Mouse (Mus musculus): ENCODE measurements around the gene Cd164l2. TPM values are rescaled to one million over a fixed set of nuclear protein-coding genes. Genes with fewer than 3 reads are reported as not detected.

Gene Cd164l2
- polyA plus RNA-seq, 1 experiment, result 0.22 TPM

GRCm38 (mm10) chr4:133200343-133200742 lies 11.6 kb upstream of the Cd164l2 start:
- Histone ChIP-seq H3K36me3 (ENCODE audit: control insufficient read depth, insufficient read depth) (peaks cover 7% of the 10 kb centered on the region), H3K27me3 (ENCODE audit: control insufficient read depth, insufficient read depth, insufficient read length) (no peaks in the 10 kb centered on the region), H3K4me3 (no peak overlapping the region), H3K4me2 (ENCODE audit: low read depth) (no peak overlapping the region), H3K79me2 (ENCODE audit: control insufficient read depth, insufficient read depth) (no peaks in the 10 kb centered on the region), H3ac (ENCODE audit: control insufficient read depth, insufficient read length) (no peak overlapping the region)
- TF ChIP-seq MAX (IDR thresholded peaks at IDR 0.05; ENCODE audit: low read depth) (no peak), MYOG (IDR thresholded peaks at IDR 0.05; ENCODE audit: control insufficient read depth in 1 of 3, insufficient read depth in 1 of 3, insufficient read length in 2 of 3, low read depth in 2 of 3) (no peak), POLR2AphosphoS2 (IDR thresholded peaks at IDR 0.05; ENCODE audit: insufficient read length, low read depth) (no peak), REST (IDR thresholded peaks at IDR 0.05; ENCODE audit: insufficient read depth, insufficient read length) (no peak), E2F4 (IDR thresholded peaks at IDR 0.05; ENCODE audit: insufficient read depth) (no peak), POLR2A (IDR thresholded peaks at IDR 0.05; ENCODE audit: insufficient read length, low read depth) (no peak), TCF12 (IDR thresholded peaks at IDR 0.05; ENCODE audit: insufficient read depth, poor library complexity, severe bottlenecking) (no peak), SRF (IDR thresholded peaks at IDR 0.05; ENCODE audit: control insufficient read depth, insufficient read length, low read depth) (no peak), USF1 (IDR thresholded peaks at IDR 0.05; ENCODE audit: low read depth) (no peak)

- TF ChIP-seq CEBPB (IDR thresholded peaks at IDR 0.05; ENCODE audit: insufficient read depth, poor library complexity, severe bottlenecking) (no peak), MYOG (IDR thresholded peaks at IDR 0.05; ENCODE audit: control insufficient read depth in 1 of 3, insufficient read depth in 1 of 3, insufficient read length in 2 of 3, low read depth in 2 of 3) (peak in 1 of 3 experiments; percentile 25), MYOD1 (IDR thresholded peaks at IDR 0.05; ENCODE audit: control insufficient read depth in 1 of 3, insufficient read length in 2 of 3, low read depth in 2 of 3) (peak in 1 of 3 experiments; percentile 12), POLR2AphosphoS2 (IDR thresholded peaks at IDR 0.05; ENCODE audit: insufficient read length, low read depth) (peak; percentile 87), POLR2A (IDR thresholded peaks at IDR 0.05; ENCODE audit: insufficient read length, low read depth) (peak; percentile 35), TCF3 (IDR thresholded peaks at IDR 0.05; ENCODE audit: insufficient read length, low read depth) (no peak), MAX (IDR thresholded peaks at IDR 0.05; ENCODE audit: low read depth) (no peak), E2F4 (IDR thresholded peaks at IDR 0.05; ENCODE audit: insufficient read depth) (no peak), USF1 (IDR thresholded peaks at IDR 0.05; ENCODE audit: low read depth) (no peak), REST (IDR thresholded peaks at IDR 0.05; ENCODE audit: insufficient read depth, insufficient read length) (no peak), SRF (IDR thresholded peaks at IDR 0.05; ENCODE audit: control insufficient read depth, insufficient read length, low read depth) (no peak), TCF12 (IDR thresholded peaks at IDR 0.05; ENCODE audit: insufficient read depth, poor library complexity, severe bottlenecking) (no peak)
- no peak overlapping the region for H3K4me2 ChIP-seq (ENCODE audit: low read depth)
- no peaks in the 10 kb centered on the region for H3K27me3 ChIP-seq (ENCODE audit: control insufficient read depth, insufficient read depth, insufficient read length)
- H3K79me2 ChIP-seq (ENCODE audit: control insufficient read depth, insufficient read depth), result no peaks in the 10 kb centered on the region
- H3K36me3 ChIP-seq (ENCODE audit: control insufficient read depth, insufficient read depth), result peaks cover 7% of the 10 kb centered on the region
- no peak overlapping the region for H3K4me3 ChIP-seq
- H3ac ChIP-seq (ENCODE audit: control insufficient read depth, insufficient read length), result no peak overlapping the region
Measured at GRCm38 (mm10) chr4:133201006-133201771, 10.7 kb upstream of the Cd164l2 start.

DNA sequence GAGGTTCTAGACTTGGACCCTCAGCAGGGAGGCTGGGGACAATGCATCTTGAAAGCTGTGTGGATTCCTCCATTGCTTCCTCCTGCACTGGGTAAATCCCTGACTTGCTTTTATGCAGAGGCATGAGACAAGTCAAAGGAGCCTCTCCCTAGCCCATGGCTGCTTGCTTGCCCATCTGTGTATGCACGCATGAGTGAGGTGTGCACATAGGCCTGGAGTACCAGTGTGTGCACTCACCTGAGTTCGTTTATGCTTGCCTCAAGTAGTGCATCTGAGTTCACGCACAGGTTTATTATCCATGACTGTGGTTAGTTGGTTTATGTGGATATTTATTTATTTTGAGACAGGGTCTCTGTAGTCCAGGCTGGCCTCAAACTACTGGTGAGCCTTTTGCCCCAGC lies 9.7 kb upstream of the Cd164l2 start:
- Histone ChIP-seq H3K79me2 (ENCODE audit: control insufficient read depth, insufficient read depth) (no peaks in the 10 kb centered on the region), H3K4me2 (ENCODE audit: low read depth) (no peak overlapping the region), H3K4me3 (no peak overlapping the region), H3ac (ENCODE audit: control insufficient read depth, insufficient read length) (no peak overlapping the region), H3K36me3 (ENCODE audit: control insufficient read depth, insufficient read depth) (peaks cover 3% of the 10 kb centered on the region), H3K27me3 (ENCODE audit: control insufficient read depth, insufficient read depth, insufficient read length) (no peaks in the 10 kb centered on the region)
- no peak for TF ChIP-seq CEBPB (IDR thresholded peaks at IDR 0.05; ENCODE audit: insufficient read depth, poor library complexity, severe bottlenecking)
- no peak for TF ChIP-seq TCF3 (IDR thresholded peaks at IDR 0.05; ENCODE audit: insufficient read length, low read depth)
- TF ChIP-seq MAX (IDR thresholded peaks at IDR 0.05; ENCODE audit: low read depth), result no peak
- peak; percentile 25 for TF ChIP-seq POLR2A (IDR thresholded peaks at IDR 0.05; ENCODE audit: insufficient read length, low read depth)
- TF ChIP-seq POLR2AphosphoS2 (IDR thresholded peaks at IDR 0.05; ENCODE audit: insufficient read length, low read depth), result peak; percentile 91
- TF ChIP-seq MYOG (IDR thresholded peaks at IDR 0.05; ENCODE audit: control insufficient read depth in 1 of 3, insufficient read depth in 1 of 3, insufficient read length in 2 of 3, low read depth in 2 of 3), result no peak
- TF ChIP-seq MYOD1 (IDR thresholded peaks at IDR 0.05; ENCODE audit: control insufficient read depth in 1 of 3, insufficient read length in 2 of 3, low read depth in 2 of 3), result no peak
- no peak for TF ChIP-seq REST (IDR thresholded peaks at IDR 0.05; ENCODE audit: insufficient read depth, insufficient read length)
- TF ChIP-seq USF1 (IDR thresholded peaks at IDR 0.05; ENCODE audit: low read depth), result no peak
- TF ChIP-seq TCF12 (IDR thresholded peaks at IDR 0.05; ENCODE audit: insufficient read depth, poor library complexity, severe bottlenecking), result no peak
- TF ChIP-seq E2F4 (IDR thresholded peaks at IDR 0.05; ENCODE audit: insufficient read depth), result no peak
- TF ChIP-seq SRF (IDR thresholded peaks at IDR 0.05; ENCODE audit: control insufficient read depth, insufficient read length, low read depth), result no peak

- no peak overlapping the region for H3K4me3 ChIP-seq
- no peak overlapping the region for H3K4me2 ChIP-seq (ENCODE audit: low read depth)
- peaks cover 3% of the 10 kb centered on the region for H3K36me3 ChIP-seq (ENCODE audit: control insufficient read depth, insufficient read depth)
- no peak for TF ChIP-seq POLR2AphosphoS2 (IDR thresholded peaks at IDR 0.05; ENCODE audit: insufficient read length, low read depth)
- no peak for TF ChIP-seq POLR2A (IDR thresholded peaks at IDR 0.05; ENCODE audit: insufficient read length, low read depth)
- no peak for TF ChIP-seq USF1 (IDR thresholded peaks at IDR 0.05; ENCODE audit: low read depth)
- TF ChIP-seq MYOG (IDR thresholded peaks at IDR 0.05; ENCODE audit: control insufficient read depth in 1 of 3, insufficient read depth in 1 of 3, insufficient read length in 2 of 3, low read depth in 2 of 3), result no peak
- no peak for TF ChIP-seq E2F4 (IDR thresholded peaks at IDR 0.05; ENCODE audit: insufficient read depth)
- TF ChIP-seq TCF12 (IDR thresholded peaks at IDR 0.05; ENCODE audit: insufficient read depth, poor library complexity, severe bottlenecking), result no peak
- no peak for TF ChIP-seq MAX (IDR thresholded peaks at IDR 0.05; ENCODE audit: low read depth)
- TF ChIP-seq MYOD1 (IDR thresholded peaks at IDR 0.05; ENCODE audit: control insufficient read depth in 1 of 3, insufficient read length in 2 of 3, low read depth in 2 of 3), result no peak
- TF ChIP-seq CEBPB (IDR thresholded peaks at IDR 0.05; ENCODE audit: insufficient read depth, poor library complexity, severe bottlenecking), result no peak
- no peak for TF ChIP-seq TCF3 (IDR thresholded peaks at IDR 0.05; ENCODE audit: insufficient read length, low read depth)
- no peak for TF ChIP-seq SRF (IDR thresholded peaks at IDR 0.05; ENCODE audit: control insufficient read depth, insufficient read length, low read depth)
- no peak for TF ChIP-seq REST (IDR thresholded peaks at IDR 0.05; ENCODE audit: insufficient read depth, insufficient read length)
- no peaks in the 10 kb centered on the region for H3K79me2 ChIP-seq (ENCODE audit: control insufficient read depth, insufficient read depth)
- no peak overlapping the region for H3ac ChIP-seq (ENCODE audit: control insufficient read depth, insufficient read length)
- H3K27me3 ChIP-seq (ENCODE audit: control insufficient read depth, insufficient read depth, insufficient read length), result no peaks in the 10 kb centered on the region
Measured at GRCm38 (mm10) chr4:133203591-133203990, 8.3 kb upstream of the Cd164l2 start.

All from myocyte (in vitro differentiated cells).